Mouse (Mus musculus): ENCODE data around the gene Asxl2. TPM values are rescaled to one million over a fixed set of nuclear protein-coding genes. Genes with fewer than 3 reads are reported as not detected.
"Not testable (repeated sequence)": the region's sequence is repeated elsewhere in the genome, so short reads cannot be mapped to it uniquely, and the experiment has no call there.

The Asxl2 gene
- total RNA-seq, 2 experiments from 2014 or later: 15.3 to 15.6 TPM

GRCm38 (mm10) chr12:3425375-3426341 is 999 bp upstream of the Asxl2 start:
- no peak for DNase-seq
- intact Hi-C loops (cut with DNase I; ENCODE audit: low total_unique reads): no loop called here

- intact Hi-C loops (cut with DNase I; ENCODE audit: low total_unique reads): no loop called here
- DNase-seq: peak; percentile 66
Observed at GRCm38 (mm10) chr12:3427067-3427889, 621 bp downstream of the Asxl2 start.

- DNase-seq: no peak
- intact Hi-C loops (cut with DNase I; ENCODE audit: low total_unique reads): no loop called here
Observed at GRCm38 (mm10) chr12:3427891-3428775, 1.5 kb downstream of the Asxl2 start.

- intact Hi-C loops (cut with DNase I; ENCODE audit: low total_unique reads): no loop called here
- DNase-seq: no peak
Observed at GRCm38 (mm10) chr12:3429681-3430442, 3.2 kb downstream of the Asxl2 start.

- intact Hi-C loops (cut with DNase I; ENCODE audit: low total_unique reads): no loop called here
- DNase-seq: no peak
Observed at GRCm38 (mm10) chr12:3430443-3430753, 3.7 kb downstream of the Asxl2 start.

GRCm38 (mm10) chr12:3430985-3431384 is 4.3 kb downstream of the Asxl2 start:
- no peak for DNase-seq
- intact Hi-C loops (cut with DNase I; ENCODE audit: low total_unique reads): no loop called here

- intact Hi-C loops (cut with DNase I; ENCODE audit: low total_unique reads): no loop called here
Observed at GRCm38 (mm10) chr12:3433736-3434135, 7.1 kb downstream of the Asxl2 start.

GRCm38 (mm10) chr12:3436446-3436845 is 9.8 kb downstream of the Asxl2 start:
- DNase-seq: no peak
- intact Hi-C loops (cut with DNase I; ENCODE audit: low total_unique reads): no loop called here

More at GRCm38 (mm10) chr12:3433736-3434135, 7.1 kb downstream of the Asxl2 start:
- no peak for DNase-seq

- intact Hi-C loops (cut with DNase I; ENCODE audit: low total_unique reads): no loop called here
- no peak for DNase-seq
Observed at GRCm38 (mm10) chr12:3437815-3438214, 11.2 kb downstream of the Asxl2 start.

GRCm38 (mm10) chr12:3440916-3441315 is 14.3 kb downstream of the Asxl2 start:
- intact Hi-C loops (cut with DNase I; ENCODE audit: low total_unique reads): no loop called here
- DNase-seq: no peak

GRCm38 (mm10) chr12:3441361-3441760 is 14.7 kb downstream of the Asxl2 start:
- DNase-seq: no peak
- intact Hi-C loops (cut with DNase I; ENCODE audit: low total_unique reads): no loop called here

- DNase-seq: no peak
- intact Hi-C loops (cut with DNase I; ENCODE audit: low total_unique reads): no loop called here
Observed at GRCm38 (mm10) chr12:3453554-3453953, 26.9 kb downstream of the Asxl2 start.

- no peak for DNase-seq
- intact Hi-C loops (cut with DNase I; ENCODE audit: low total_unique reads): no loop called here
Observed at GRCm38 (mm10) chr12:3463087-3463486, 36.4 kb downstream of the Asxl2 start.

- intact Hi-C loops (cut with DNase I; ENCODE audit: low total_unique reads): no loop called here
- DNase-seq: no peak
Observed at GRCm38 (mm10) chr12:3499662-3500061, 73.0 kb downstream of the Asxl2 start.

- peak; percentile 5 for DNase-seq
- intact Hi-C loops (cut with DNase I; ENCODE audit: low total_unique reads): no loop called here
Observed at GRCm38 (mm10) chr12:3500071-3500470, 73.4 kb downstream of the Asxl2 start.

- intact Hi-C loops (cut with DNase I; ENCODE audit: low total_unique reads): no loop called here
- no peak for DNase-seq
Observed at GRCm38 (mm10) chr12:3518665-3519297, 92.1 kb downstream of the Asxl2 start.

GRCm38 (mm10) chr12:3521806-3522205 is 95.1 kb downstream of the Asxl2 start:
- intact Hi-C loops (cut with DNase I; ENCODE audit: low total_unique reads); DNase-seq: not testable (repeated sequence)

GRCm38 (mm10) chr12:3525536-3525935 is 98.9 kb downstream of the Asxl2 start:
- no peak for DNase-seq
- intact Hi-C loops (cut with DNase I; ENCODE audit: low total_unique reads): no loop called here
